Mouse (Mus musculus): Measurements from ENCODE around the gene Tmc6. TPM values are rescaled to one million over a fixed set of nuclear protein-coding genes. Genes with fewer than 3 reads are reported as not detected.

The Tmc6 gene
- polyA plus RNA-seq, 1 experiment from 2014 or later: 3.9 TPM

DNA sequence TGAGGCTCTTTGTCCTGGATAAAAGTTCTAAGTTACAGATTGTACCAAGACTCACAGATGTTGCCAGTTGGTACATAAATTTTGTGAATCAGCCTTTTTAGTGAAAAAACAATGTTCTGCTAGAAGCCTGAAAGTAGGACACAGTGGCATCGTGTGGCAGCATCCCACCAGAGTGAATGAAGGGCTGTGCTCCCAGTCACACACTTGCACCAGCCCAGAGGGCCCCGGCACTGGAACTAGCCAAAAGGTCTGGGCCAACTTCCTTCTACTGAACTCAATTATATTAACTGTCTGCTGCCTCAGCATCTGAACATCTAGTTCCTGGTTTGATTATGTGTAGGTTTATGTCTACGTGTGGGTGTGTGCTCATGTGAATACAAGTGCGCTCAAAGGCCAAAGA is 55.0 kb downstream of the Tmc6 start:
- Histone ChIP-seq H3K27ac (ENCODE audit: low read depth, low read length) (no peak overlapping the region), H3K9ac (replicated peaks; ENCODE audit: low read depth, low read length) (no peak overlapping the region), H3K4me3 (ENCODE audit: low read depth, low read length) (no peak overlapping the region), H3K4me2 (ENCODE audit: low read depth, low read length) (no peak overlapping the region), H3K9me3 (ENCODE audit: control insufficient read depth, low read length) (no peaks in the 10 kb centered on the region), H3K27me3 (ENCODE audit: control insufficient read depth, insufficient read depth, low read length) (no peaks in the 10 kb centered on the region), H3K4me1 (ENCODE audit: control insufficient read depth, insufficient read depth, low read length) (peaks cover 4% of the 10 kb centered on the region; the same call in 1 of the 2 replicates), H3K36me3 (ENCODE audit: control insufficient read depth, insufficient read depth, low read length) (peaks cover 16% of the 10 kb centered on the region)
- 94% methylated on average over 4 of the region's 4 CpGs for WGBS
- ATAC-seq (ENCODE audit: low read depth): no peak

DNA sequence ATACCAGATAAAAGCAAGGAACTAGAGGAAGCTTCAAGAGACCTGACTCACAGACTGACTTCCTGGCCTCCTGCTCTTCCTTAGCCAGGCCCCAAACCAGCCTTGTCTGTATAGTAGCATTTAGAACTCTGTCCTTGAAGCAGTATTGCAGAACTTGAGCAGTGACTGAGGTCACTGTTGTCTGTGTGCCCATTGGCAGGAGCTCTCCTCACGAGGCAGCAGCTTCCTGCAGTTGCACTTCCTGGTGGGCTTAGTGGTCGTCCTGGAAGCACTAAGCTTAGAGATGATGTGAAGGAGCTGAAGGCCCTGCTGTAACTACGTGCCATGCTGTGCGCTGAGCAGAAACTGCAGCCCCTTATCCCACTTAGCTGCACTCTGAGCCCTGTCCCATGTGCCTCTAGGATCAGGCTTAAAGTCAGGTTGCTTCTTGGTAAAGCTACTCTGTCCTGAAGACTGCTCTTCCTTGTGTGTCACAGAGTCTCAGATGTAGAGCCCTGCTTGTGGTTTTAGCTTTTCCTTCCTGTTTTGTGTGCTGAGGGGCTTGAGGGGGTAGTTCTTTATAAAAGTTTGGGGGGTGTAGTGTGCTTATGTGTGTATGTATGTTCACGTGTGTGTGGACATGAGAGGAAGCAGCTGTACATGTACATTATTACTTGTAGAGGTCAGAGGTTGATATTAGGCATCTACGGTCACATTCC is 57.2 kb downstream of the Tmc6 start:
- Histone ChIP-seq H3K4me1 (ENCODE audit: control insufficient read depth, insufficient read depth, low read length) (no peaks in the 10 kb centered on the region), H3K27me3 (ENCODE audit: control insufficient read depth, insufficient read depth, low read length) (no peaks in the 10 kb centered on the region), H3K36me3 (ENCODE audit: control insufficient read depth, insufficient read depth, low read length) (peaks cover 27% of the 10 kb centered on the region), H3K9me3 (ENCODE audit: control insufficient read depth, low read length) (no peaks in the 10 kb centered on the region), H3K4me2 (ENCODE audit: low read depth, low read length) (no peak overlapping the region), H3K27ac (ENCODE audit: low read depth, low read length) (no peak overlapping the region), H3K4me3 (ENCODE audit: low read depth, low read length) (no peak overlapping the region), H3K9ac (replicated peaks; ENCODE audit: low read depth, low read length) (no peak overlapping the region)
- no peak for ATAC-seq (ENCODE audit: low read depth)
- 89% methylated on average over 6 of the region's 6 CpGs for WGBS

- WGBS: 99% methylated on average over 3 of the region's 3 CpGs
- peaks cover 56% of the 10 kb centered on the region for H3K36me3 ChIP-seq (ENCODE audit: control insufficient read depth, insufficient read depth, low read length)
Measured at GRCm38 (mm10) chr11:117718838-117719237, 63.2 kb downstream of the Tmc6 start.

More at GRCm38 (mm10) chr11:117718838-117719237, 63.2 kb downstream of the Tmc6 start:
- Histone ChIP-seq H3K4me2 (ENCODE audit: low read depth, low read length) (no peak overlapping the region), H3K4me1 (ENCODE audit: control insufficient read depth, insufficient read depth, low read length) (no peaks in the 10 kb centered on the region), H3K4me3 (ENCODE audit: low read depth, low read length) (no peak overlapping the region), H3K27ac (ENCODE audit: low read depth, low read length) (no peak overlapping the region), H3K27me3 (ENCODE audit: control insufficient read depth, insufficient read depth, low read length) (no peaks in the 10 kb centered on the region), H3K9ac (replicated peaks; ENCODE audit: low read depth, low read length) (no peak overlapping the region), H3K9me3 (ENCODE audit: control insufficient read depth, low read length) (no peaks in the 10 kb centered on the region)
- ATAC-seq (ENCODE audit: low read depth): no peak

Other genes with a start within 250 kb of the Tmc6 start
- 30.6 and 32.5 TPM in 2 replicates for gene Tnrc6c, start 127.9 kb downstream of the Tmc6 start, polyA plus RNA-seq (2014; fragmentation: Nextera tagmentation; extraction: Ambion mirVana)
- 0.64 and 1.7 TPM in 2 replicates for gene Tmc8, start 122 bp downstream of the Tmc6 start, polyA plus RNA-seq (2014; fragmentation: Nextera tagmentation; extraction: Ambion mirVana)
- not detected in 2 replicates for gene 6030468B19Rik, start 15.5 kb upstream of the Tmc6 start, polyA plus RNA-seq (2014; fragmentation: Nextera tagmentation; extraction: Ambion mirVana)
- 0.68 and 1.2 TPM in 2 replicates for gene Gm20708, start 27.5 kb upstream of the Tmc6 start, polyA plus RNA-seq (2014; fragmentation: Nextera tagmentation; extraction: Ambion mirVana)
- gene Syngr2, start 27.5 kb upstream of the Tmc6 start, polyA plus RNA-seq (2014; fragmentation: Nextera tagmentation; extraction: Ambion mirVana): 9.7 and 15.8 TPM in 2 replicates
- 5.0 and 6.9 TPM in 2 replicates for gene Afmid, start 43.7 kb upstream of the Tmc6 start, polyA plus RNA-seq (2014; fragmentation: Nextera tagmentation; extraction: Ambion mirVana)
- 6.8 and 12.0 TPM in 2 replicates for gene Tk1, start 43.9 kb upstream of the Tmc6 start, polyA plus RNA-seq (2014; fragmentation: Nextera tagmentation; extraction: Ambion mirVana)
- gene Birc5, start 67.1 kb upstream of the Tmc6 start, polyA plus RNA-seq (2014; fragmentation: Nextera tagmentation; extraction: Ambion mirVana): 14.9 and 26.1 TPM in 2 replicates
- 0.15 TPM in 1 of 2 replicates, not detected in the other for gene Tmem235, start 78.6 kb upstream of the Tmc6 start, polyA plus RNA-seq (2014; fragmentation: Nextera tagmentation; extraction: Ambion mirVana)
- gene Tha1, start 91.3 kb upstream of the Tmc6 start, polyA plus RNA-seq (2014; fragmentation: Nextera tagmentation; extraction: Ambion mirVana): 3.8 and 4.2 TPM in 2 replicates
- gene Socs3, start 187.8 kb upstream of the Tmc6 start, polyA plus RNA-seq (2014; fragmentation: Nextera tagmentation; extraction: Ambion mirVana): 2.2 and 5.1 TPM in 2 replicates
- 49.9 and 52.6 TPM in 2 replicates for gene Pgs1, start 204.1 kb upstream of the Tmc6 start, polyA plus RNA-seq (2014; fragmentation: Nextera tagmentation; extraction: Ambion mirVana)